Mouse (Mus musculus) left cerebral cortex, adult 2 months (tissue): ENCODE results near the gene Hoxa3. TPM values are rescaled to one million over a fixed set of nuclear protein-coding genes. Genes with fewer than 3 reads are reported as not detected.

Experiments used
- DNase-seq, 2 experiments: peaks; one replicate each; pipeline ENCODE4 v3.0.0; 2021 to 2022; ENCODE audit warnings: low spot score in 2 of 2, mixed read lengths in 1 of 2; ENCODE audit errors: extremely low spot score in 1 of 2
- H3K27ac ChIP-seq: fragments of 200-600 bp; 2 replicates; pipeline ENCODE4 v1.8.1; 2022
- H3K4me3 ChIP-seq: fragments of 200-600 bp; 2 replicates; pipeline ENCODE4 v1.8.1; 2022
- CTCF ChIP-seq: fragments of 200-600 bp; IDR thresholded peaks from 2 replicates; pipeline ENCODE4 v1.8.1; 2022; ENCODE audit warnings: antibody characterized with exemption, mild to moderate bottlenecking, moderate library complexity
- intact Hi-C: fragments of 180-260 bp; cut with DNase I; formaldehyde crosslinking; loops from one replicate; pipeline ENCODE4 v1.15.1; 2025
- total RNA-seq, 2 experiments: library from RNA; stranded (reverse); gene quantifications; 2 replicates each; pipeline ENCODE4 v1.2.3; 2021

The Hoxa3 gene
- total RNA-seq, 2 experiments from 2014 or later, result not detected

DNA sequence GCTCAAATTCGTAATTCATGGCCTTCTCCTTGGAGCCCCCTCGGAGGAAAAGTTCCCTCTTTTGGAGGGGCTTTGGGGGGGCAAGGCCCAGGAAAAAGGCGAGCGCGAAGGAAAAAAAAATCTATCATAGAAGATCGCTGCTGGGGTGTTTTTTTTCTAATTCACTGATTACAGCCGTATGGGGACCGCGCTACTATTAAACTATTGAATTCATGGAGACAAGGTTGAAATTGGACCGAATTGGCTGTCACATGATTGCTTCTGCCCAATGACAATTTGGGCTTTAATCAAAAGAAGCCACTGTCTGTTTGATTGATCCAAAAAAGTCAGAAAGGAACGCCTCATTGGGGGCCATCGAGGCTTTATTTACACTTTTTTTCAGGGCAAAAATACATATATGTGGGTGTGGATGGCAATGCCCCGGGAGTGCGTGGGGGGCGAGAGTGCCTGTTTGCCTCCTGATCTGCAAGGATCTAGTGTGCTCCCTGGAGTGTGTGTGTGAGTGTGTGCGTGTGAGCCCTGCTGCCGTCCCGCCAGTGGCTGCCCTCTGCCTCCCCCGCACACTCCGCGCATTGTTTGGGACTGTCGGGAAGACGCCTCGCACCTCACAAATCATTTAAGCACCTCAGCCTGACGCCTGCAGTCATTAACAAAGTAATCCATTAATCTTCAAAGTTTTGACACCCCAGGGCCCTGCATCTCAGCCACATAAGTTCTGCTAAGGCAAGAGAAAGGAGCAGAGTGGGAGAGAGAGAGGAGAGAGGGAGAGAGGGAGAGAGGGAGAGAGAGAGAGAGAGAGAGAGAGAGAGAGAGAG is 48.3 kb downstream of the Hoxa3 start, which contains the start of gene Hoxa2:
TSS of gene Hoxa2 (minus strand) at position 206 of the 815 bp plus-strand sequence.
- no peak for TF ChIP-seq CTCF
- Histone ChIP-seq H3K27ac (no peak within 1 kb of the TSS), H3K4me3 (no peak within 1 kb of the TSS)
- intact Hi-C loops, result loop anchor here (5.0 kb wide), 2 partner anchors 147 to 988 kb away; partner anchors contain the start of gene Evx1
- DNase-seq, result no peak

DNA sequence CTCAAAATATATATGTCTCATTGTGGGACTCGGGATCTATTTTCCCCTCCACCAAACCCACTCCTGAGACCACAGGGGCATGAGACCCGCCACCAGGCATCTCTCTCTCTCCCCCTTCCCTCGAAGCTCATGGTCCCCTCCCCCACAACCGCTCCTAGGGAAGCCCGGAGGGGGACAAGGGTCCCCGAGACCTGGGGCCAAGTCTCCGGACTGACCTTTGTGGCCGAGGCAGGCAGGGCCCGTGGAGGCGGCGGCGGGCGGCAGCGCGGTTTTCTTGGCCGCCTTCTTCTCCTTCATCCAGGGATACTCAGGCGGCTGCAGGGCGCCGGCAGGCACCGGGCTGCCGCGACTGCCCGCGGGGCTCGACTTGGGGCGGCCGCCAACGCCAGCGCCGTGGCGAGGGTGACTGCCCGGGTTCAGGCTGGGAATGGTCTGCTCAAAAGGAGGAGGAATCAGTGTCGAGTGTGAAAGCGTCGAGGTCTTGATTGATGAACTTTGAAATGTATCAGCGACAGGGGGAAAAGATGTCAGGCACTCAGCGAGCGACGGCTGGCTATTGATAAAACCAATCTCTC is 49.0 kb downstream of the Hoxa3 start:
- intact Hi-C loops, result loop anchor here (5.0 kb wide), 1 partner anchor 148 kb away; the partner anchor contains the start of gene Evx1
- no peak for TF ChIP-seq CTCF
- H3K4me3 ChIP-seq, result no peak overlapping the region
- H3K27ac ChIP-seq, result no peak overlapping the region
- DNase-seq, result no peak

DNA sequence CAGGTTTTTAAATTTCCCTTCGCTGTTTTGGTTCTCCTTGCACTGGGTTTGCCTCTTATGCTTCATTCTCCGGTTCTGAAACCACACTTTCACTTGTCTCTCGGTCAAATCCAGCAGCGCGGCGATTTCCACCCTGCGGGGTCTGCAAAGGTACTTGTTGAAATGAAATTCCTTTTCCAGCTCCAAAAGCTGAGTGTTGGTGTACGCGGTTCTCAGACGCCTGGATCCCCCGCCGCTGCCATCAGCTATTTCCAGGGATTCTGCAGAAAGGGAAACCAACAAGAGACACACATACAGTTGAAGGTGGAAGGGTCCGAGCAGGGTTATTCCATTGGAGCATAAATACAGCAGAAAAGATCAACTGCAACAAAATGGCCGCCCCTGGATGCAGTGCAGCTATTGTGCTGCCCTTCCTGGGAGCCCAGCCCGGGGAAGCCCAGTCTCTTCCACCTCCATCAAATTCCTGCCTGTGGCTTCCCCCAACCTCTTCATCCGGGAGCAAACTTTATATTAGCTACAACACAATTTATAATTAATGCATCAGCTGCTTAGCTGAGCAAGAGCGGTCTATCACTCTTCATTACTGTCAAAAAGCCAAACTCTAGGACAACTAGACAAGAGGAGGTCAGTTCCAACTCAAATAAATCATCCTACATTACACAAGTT is 49.6 kb downstream of the Hoxa3 start:
- no peak overlapping the region for H3K4me3 ChIP-seq
- H3K27ac ChIP-seq, result no peak overlapping the region
- intact Hi-C loops, result loop anchor here (5.0 kb wide), 1 partner anchor 149 kb away; the partner anchor contains the start of gene Evx1
- TF ChIP-seq CTCF, result no peak
- DNase-seq, result no peak

DNA sequence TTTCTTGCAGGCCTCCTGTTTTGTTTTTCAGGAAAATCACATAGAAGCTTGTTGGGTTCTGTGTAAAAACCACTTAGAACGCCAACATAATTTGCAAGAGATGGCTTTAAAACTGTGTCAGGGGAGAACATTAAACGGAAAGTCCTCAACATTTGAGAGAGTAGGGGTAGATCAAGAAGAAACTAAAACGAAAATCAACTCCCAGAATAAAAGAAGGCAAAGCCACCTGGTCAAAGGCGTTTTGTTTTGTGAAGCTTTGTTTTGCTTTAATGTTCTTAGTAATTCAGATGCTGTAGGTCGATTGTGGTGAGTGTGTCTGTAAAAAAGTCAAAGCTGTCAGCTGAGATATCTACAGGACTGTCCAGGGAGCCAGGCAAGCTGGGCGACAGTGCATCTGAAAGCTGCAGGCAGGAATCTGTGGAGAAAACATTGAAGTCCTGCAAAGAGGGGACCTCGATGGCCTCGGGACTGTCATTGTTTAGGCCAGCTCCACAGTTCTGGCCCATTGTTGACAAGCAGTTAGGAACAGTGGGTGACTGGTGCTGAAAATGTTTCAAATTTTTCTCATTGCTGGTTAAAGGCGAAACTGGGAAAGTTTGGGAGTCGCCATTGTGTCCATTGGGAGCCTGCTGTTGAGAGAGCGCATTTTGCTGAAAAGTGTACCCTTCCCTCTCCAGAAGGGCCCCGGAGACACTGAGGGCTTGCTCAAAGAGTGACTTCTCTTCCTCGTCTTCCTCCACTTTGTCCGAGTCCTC is 50.3 kb downstream of the Hoxa3 start:
- intact Hi-C loops, result loop anchor here (5.0 kb wide), 1 partner anchor 150 kb away; the partner anchor contains the start of gene Evx1
- no peak for DNase-seq
- no peak overlapping the region for H3K4me3 ChIP-seq
- no peak for TF ChIP-seq CTCF
- H3K27ac ChIP-seq, result no peak overlapping the region

DNA sequence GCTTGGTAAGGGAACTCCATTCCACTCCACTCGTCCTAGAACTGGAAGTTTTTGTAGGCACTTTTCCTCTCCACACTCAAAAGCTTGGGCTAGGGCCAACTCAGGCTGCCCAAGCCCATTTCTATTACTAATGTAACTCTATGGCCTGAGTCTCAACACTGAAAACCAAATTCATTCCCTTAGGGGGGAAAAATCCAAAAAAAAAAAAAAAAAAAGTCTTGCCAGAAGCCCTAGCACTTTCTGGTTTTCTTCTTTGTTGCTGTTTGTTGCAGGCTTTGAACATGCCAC is 51.1 kb downstream of the Hoxa3 start:
- Histone ChIP-seq H3K4me3 (no peak overlapping the region), H3K27ac (no peak overlapping the region)
- no peak for TF ChIP-seq CTCF
- intact Hi-C loops, result loop anchor here (5.0 kb wide), 1 partner anchor 150 kb away; the partner anchor contains the start of gene Evx1
- no peak for DNase-seq

DNA sequence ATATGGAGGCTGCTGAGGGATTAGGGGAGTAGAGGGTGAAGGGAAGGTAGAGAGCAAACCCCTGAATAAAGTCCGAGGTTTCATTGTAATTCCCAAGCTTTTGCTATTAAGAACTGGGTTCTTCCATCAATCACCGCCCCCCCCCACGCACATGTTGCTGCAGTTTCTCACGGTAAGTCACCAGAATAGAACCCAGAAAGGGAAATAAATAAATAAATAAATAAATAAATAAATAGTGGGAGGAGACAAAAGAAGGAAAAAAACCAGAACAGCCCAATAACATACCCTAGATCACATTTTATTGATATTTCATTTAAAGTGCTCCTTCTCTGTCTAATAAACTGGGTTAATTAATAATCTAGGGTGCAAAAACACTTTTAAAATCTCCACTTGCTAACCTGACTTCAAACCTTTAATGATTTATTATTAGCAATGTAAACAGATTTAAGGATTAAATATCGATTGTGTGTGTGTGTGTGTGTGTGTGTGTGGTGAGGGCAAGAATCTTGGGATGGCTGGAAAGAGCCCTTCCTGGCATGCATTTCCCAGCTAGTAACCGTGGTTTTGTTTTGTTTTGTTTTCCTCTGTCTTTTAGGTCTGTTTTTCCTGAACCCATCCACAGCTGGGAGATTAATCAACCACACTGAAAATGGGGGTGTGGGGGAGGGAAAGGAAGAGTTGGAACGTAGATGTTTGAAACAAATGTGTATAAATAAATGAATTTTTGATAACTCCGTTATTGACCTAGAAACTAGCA is 51.6 kb downstream of the Hoxa3 start:
- Histone ChIP-seq H3K4me3 (no peak overlapping the region), H3K27ac (no peak overlapping the region)
- no peak for DNase-seq
- no peak for TF ChIP-seq CTCF
- intact Hi-C loops, result loop anchor here (5.0 kb wide), 1 partner anchor 151 kb away; the partner anchor contains the start of gene Evx1

DNA sequence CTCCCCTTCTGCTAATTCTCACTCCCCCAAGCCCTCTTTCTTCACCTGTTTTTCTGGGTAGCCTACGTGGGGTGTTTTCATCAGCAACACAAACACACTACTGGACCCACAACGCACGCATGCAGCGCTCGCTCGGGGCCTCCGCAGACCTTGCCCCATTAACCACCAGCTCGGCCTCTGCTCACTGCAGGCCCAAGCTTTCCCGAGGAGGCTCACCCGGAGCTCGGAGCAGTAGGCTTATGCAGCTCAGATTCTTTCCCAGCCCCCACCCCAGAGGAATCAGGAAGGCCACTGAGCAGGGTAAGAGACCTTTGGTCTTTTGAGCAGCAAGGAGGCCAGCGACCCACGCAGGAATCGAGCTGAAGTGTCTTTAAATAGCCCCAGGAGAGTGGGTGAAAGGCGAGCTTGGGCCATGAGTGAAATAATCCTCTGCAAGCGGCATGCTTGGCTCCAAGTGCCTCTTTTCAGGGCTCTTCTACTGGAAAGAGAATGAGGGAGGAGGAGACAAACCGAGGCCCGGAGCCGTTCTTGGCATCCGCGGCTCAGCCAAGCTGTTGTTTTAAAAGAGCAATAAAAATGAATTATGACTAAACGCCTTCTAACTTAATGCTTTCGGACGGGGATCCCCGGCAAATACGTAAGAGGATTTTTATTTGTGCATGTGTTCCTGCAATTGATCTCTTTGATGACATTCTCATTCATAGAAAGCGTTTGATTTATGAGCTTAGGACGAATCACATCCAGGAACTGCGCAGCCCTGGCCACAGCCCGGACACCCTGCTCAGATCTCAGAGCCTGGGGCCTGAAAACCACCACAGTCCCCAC is 52.4 kb downstream of the Hoxa3 start:
- Histone ChIP-seq H3K27ac (no peak overlapping the region), H3K4me3 (no peak overlapping the region)
- intact Hi-C loops, result loop anchor here (5.0 kb wide), 1 partner anchor 152 kb away; the partner anchor contains the start of gene Evx1
- TF ChIP-seq CTCF, result no peak
- no peak for DNase-seq

DNA sequence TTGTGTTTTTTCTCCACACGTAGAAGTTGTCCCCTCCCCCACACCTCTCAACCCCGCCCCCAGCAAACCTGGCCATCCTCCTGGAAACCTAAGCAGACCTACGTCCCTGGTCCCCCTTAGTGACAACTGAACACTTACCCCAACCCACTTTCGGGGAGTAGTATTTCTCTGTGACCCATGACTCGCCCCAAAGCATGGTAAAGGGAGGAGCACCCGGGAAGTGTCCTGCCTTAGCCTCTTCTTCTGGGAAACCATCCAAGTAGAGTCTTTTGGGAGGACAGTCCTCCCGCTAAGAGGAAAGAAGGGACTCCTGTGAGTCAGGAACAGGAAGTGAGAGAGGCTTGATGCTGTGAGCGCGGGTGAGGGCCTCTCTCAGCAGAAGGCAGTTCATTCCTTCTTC is 53.2 kb downstream of the Hoxa3 start:
- DNase-seq, result no peak
- no peak overlapping the region for H3K4me3 ChIP-seq
- intact Hi-C loops, result loop anchor here (5.0 kb wide), 2 partner anchors 148 to 152 kb away; partner anchors contain the start of genes Evx1 and Skap2
- no peak overlapping the region for H3K27ac ChIP-seq
- no peak for TF ChIP-seq CTCF

DNA sequence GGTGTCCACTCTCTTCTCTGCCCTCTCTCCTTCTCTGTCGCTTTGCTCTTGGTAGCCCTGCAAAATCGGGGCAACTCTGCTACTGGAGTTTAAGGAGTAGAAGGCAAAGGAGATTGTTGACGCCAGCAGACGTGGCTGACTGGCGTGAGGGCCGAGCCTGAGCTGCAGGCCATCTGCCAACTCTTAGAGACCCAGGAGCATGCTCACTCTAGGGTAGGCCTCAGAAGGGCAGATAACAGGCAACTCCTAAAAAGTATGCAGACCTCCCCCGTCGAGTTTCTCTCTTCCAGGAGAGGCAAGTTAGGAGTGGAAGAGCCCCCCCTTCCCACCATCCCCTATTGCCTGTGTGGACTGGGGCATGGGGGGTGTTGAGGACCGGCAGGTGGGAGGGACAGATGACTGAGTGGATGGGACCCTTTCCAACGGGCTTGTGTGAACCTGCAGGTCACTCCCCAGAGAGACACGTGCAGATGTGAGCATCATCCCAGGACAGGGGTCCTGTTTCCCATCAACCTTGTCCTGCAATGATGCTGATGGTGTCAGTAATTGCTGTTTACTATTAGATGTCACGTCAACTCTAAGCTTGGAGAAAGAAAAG is 53.9 kb downstream of the Hoxa3 start:
- no peak for DNase-seq
- intact Hi-C loops, result loop anchor here (5.0 kb wide), 1 partner anchor 147 kb away; the partner anchor contains the start of gene Skap2
- no peak overlapping the region for H3K27ac ChIP-seq
- no peak for TF ChIP-seq CTCF
- H3K4me3 ChIP-seq, result no peak overlapping the region
